Mouse (Mus musculus) hindbrain, postnatal 0 days (tissue): ENCODE data around the gene Zfp526. TPM values are rescaled to one million over a fixed set of nuclear protein-coding genes. Genes with fewer than 3 reads are reported as not detected.

Experiments
- ATAC-seq: fragments of 200-750 bp; cut with Nextera tagmentation; 2 replicates; pipeline ENCODE4 v1.8.0; 2017; ENCODE audit warnings: mild to moderate bottlenecking, moderate TSS enrichment, moderate library complexity
- DNase-seq: peaks from one replicate; pipeline ENCODE4 v3.0.0-alpha.2; 2015; ENCODE audit warnings: low spot score
- H3K27ac ChIP-seq: fragments of 300-500 bp; sonication (generic); 2 replicates; pipeline ENCODE4 v1.5.1; 2014; ENCODE audit warnings: mild to moderate bottlenecking
- H3K27me3 ChIP-seq: fragments of 300-500 bp; sonication (generic); 2 replicates; pipeline ENCODE4 v1.6.1; 2014; ENCODE audit warnings: low read length, mixed read lengths; ENCODE audit not compliant: insufficient read depth
- H3K36me3 ChIP-seq: fragments of 300-500 bp; sonication (generic); 2 replicates; pipeline ENCODE4 v1.6.1; 2014; ENCODE audit warnings: low read length, mixed read lengths; ENCODE audit not compliant: insufficient read depth
- H3K4me1 ChIP-seq: fragments of 300-500 bp; sonication (generic); 2 replicates; pipeline ENCODE4 v1.6.1; 2014; ENCODE audit warnings: antibody characterized with exemption, low read length, mixed read lengths; ENCODE audit not compliant: insufficient read depth
- H3K4me2 ChIP-seq: fragments of 300-500 bp; sonication (generic); 2 replicates; pipeline ENCODE4 v1.6.1; 2014; ENCODE audit warnings: low read depth, mild to moderate bottlenecking, low read length, moderate library complexity, mixed read lengths
- H3K4me3 ChIP-seq: fragments of 300-500 bp; sonication (generic); 2 replicates; pipeline ENCODE4 v1.5.1; 2014; ENCODE audit warnings: low read length
- H3K9ac ChIP-seq: fragments of 300-500 bp; sonication (generic); replicated peaks from 2 replicates; pipeline ENCODE4 v1.6.1; 2014; ENCODE audit warnings: mild to moderate bottlenecking, low read length, moderate library complexity, mixed read lengths
- H3K9me3 ChIP-seq: fragments of 300-500 bp; sonication (generic); 2 replicates; pipeline ENCODE4 v1.6.1; 2016; ENCODE audit warnings: low read length, mixed read lengths
- CTCF ChIP-seq: IDR thresholded peaks from 2 replicates; pipeline ENCODE4 v1.5.1; 2016; ENCODE audit warnings: antibody characterized with exemption, control low read depth, low read depth
- WGBS: fragments of 180-500 bp; shearing (Covaris S2); extraction: QIAGEN DNeasy Blood & Tissue Kit; methylation state at CpG from one replicate; pipeline ENCODE4 v1.1.7; 2014; 5-methylcytosine and 5-hydroxymethylcytosine counted together
- microRNA-seq, 2 experiments: library from miRNA; unstranded; fragments of <30 nt; microRNA quantifications; one replicate each; pipeline ENCODE4; 2016
- polyA plus RNA-seq: library from polyadenylated mRNA; unstranded; fragments of >200 nt; fragmentation: Nextera tagmentation; extraction: Ambion mirVana; gene quantifications from 2 replicates; pipeline ENCODE4 v1.2.1, GENCODE M21; 2015
- total RNA-seq: library from RNA; depleted of rRNA; stranded (reverse); fragments of >200 nt; gene quantifications from 2 replicates; pipeline ENCODE4 v1.2.3, GENCODE M21; 2014; rRNA removed

Gene Zfp526
- total and polyA plus RNA-seq, 2 experiments from 2014 or later, result 0.85 to 9.6 TPM

GRCm38 (mm10) chr7:25275555-25276298, 54.5 kb downstream of the Zfp526 start:
- 0 out of 2 replicates have a peak overlapping the region, but pooled peaks have one; percentile 3 for H3K27ac ChIP-seq

More at GRCm38 (mm10) chr7:25275555-25276298, 54.5 kb downstream of the Zfp526 start:
- Histone ChIP-seq H3K4me2 (no peak overlapping the region), H3K27me3 (no peaks in the 10 kb centered on the region), H3K9me3 (no peaks in the 10 kb centered on the region), H3K36me3 (peaks cover 21% of the 10 kb centered on the region; the same call in 1 of the 2 replicates), H3K9ac (peak overlapping the region; percentile 18; the same call in 1 of the 2 replicates), H3K4me1 (peaks cover 19% of the 10 kb centered on the region), H3K4me3 (no peak overlapping the region)
- no peak for TF ChIP-seq CTCF
- ATAC-seq, result no peak
- WGBS, result 57% methylated on average over 9 of the region's 9 CpGs
- no peak for DNase-seq

Small RNAs within 50 kb of the gene (microRNA-seq; reads per million reads assigned to microRNA genes)
- gene Mir7048, result 0 to 0.53 reads per million in 2 experiments

Other genes with a start within 250 kb of the Zfp526 start
- 705 and 708 TPM in 2 replicates for gene Rabac1, start 248.7 kb upstream of the Zfp526 start, total RNA-seq
- gene Rabac1, start 248.7 kb upstream of the Zfp526 start, polyA plus RNA-seq, result 497 and 530 TPM in 2 replicates
- gene Atp1a3, start 215.5 kb upstream of the Zfp526 start, total RNA-seq, result 572 and 588 TPM in 2 replicates
- gene Atp1a3, start 215.5 kb upstream of the Zfp526 start, polyA plus RNA-seq, result 649 and 730 TPM in 2 replicates
- gene Grik5, start 149.1 kb upstream of the Zfp526 start, total RNA-seq, result 141 and 142 TPM in 2 replicates
- 14.6 and 14.8 TPM in 2 replicates for gene Grik5, start 149.1 kb upstream of the Zfp526 start, polyA plus RNA-seq
- 38.4 and 40.4 TPM in 2 replicates for gene Zfp574, start 148.9 kb upstream of the Zfp526 start, total RNA-seq
- 23.7 and 26.3 TPM in 2 replicates for gene Zfp574, start 148.9 kb upstream of the Zfp526 start, polyA plus RNA-seq
- gene Pou2f2, start 41.7 kb upstream of the Zfp526 start, total RNA-seq, result 3.9 and 4.7 TPM in 2 replicates
- 14.4 and 20.2 TPM in 2 replicates for gene Pou2f2, start 41.7 kb upstream of the Zfp526 start, polyA plus RNA-seq
- 22.5 and 31.7 TPM in 2 replicates for gene Dedd2, start 810 bp upstream of the Zfp526 start, total RNA-seq
- 19.8 and 20.2 TPM in 2 replicates for gene Dedd2, start 810 bp upstream of the Zfp526 start, polyA plus RNA-seq
- 151 and 160 TPM in 2 replicates for gene Gsk3a, start 16.4 kb downstream of the Zfp526 start, total RNA-seq
- 17.5 and 19.8 TPM in 2 replicates for gene Gsk3a, start 16.4 kb downstream of the Zfp526 start, polyA plus RNA-seq
- gene Erf, start 29.3 kb downstream of the Zfp526 start, total RNA-seq, result 19.0 and 20.8 TPM in 2 replicates
- 3.0 and 3.7 TPM in 2 replicates for gene Erf, start 29.3 kb downstream of the Zfp526 start, polyA plus RNA-seq
- 153 and 155 TPM in 2 replicates for gene Cic, start 46.3 kb downstream of the Zfp526 start, total RNA-seq
- 28.2 and 30.6 TPM in 2 replicates for gene Cic, start 46.3 kb downstream of the Zfp526 start, polyA plus RNA-seq
- 534 and 592 TPM in 2 replicates for gene Pafah1b3, start 76.6 kb downstream of the Zfp526 start, total RNA-seq
- 469 and 484 TPM in 2 replicates for gene Pafah1b3, start 76.6 kb downstream of the Zfp526 start, polyA plus RNA-seq
- 0.93 and 1.4 TPM in 2 replicates for gene Prr19, start 80.0 kb downstream of the Zfp526 start, total RNA-seq
- gene Prr19, start 80.0 kb downstream of the Zfp526 start, polyA plus RNA-seq, result 3.1 and 3.6 TPM in 2 replicates
- gene Tmem145, start 84.7 kb downstream of the Zfp526 start, total RNA-seq, result 56.6 and 88.3 TPM in 2 replicates
- gene Tmem145, start 84.7 kb downstream of the Zfp526 start, polyA plus RNA-seq, result 104 and 106 TPM in 2 replicates
- 104 and 105 TPM in 2 replicates for gene Megf8, start 95.7 kb downstream of the Zfp526 start, total RNA-seq
- gene Megf8, start 95.7 kb downstream of the Zfp526 start, polyA plus RNA-seq, result 14.8 and 15.4 TPM in 2 replicates
- gene Cnfn, start 148.3 kb downstream of the Zfp526 start, total RNA-seq, result not detected in 2 replicates
- 0.30 and 0.89 TPM in 2 replicates for gene Cnfn, start 148.3 kb downstream of the Zfp526 start, polyA plus RNA-seq
- gene Lipe, start 177.3 kb downstream of the Zfp526 start, total RNA-seq, result 9.6 and 18.7 TPM in 2 replicates
- gene Lipe, start 177.3 kb downstream of the Zfp526 start, polyA plus RNA-seq, result 7.8 and 9.1 TPM in 2 replicates
- gene Cxcl17, start 191.5 kb downstream of the Zfp526 start, total RNA-seq, result not detected in 2 replicates
- 0.66 and 0.82 TPM in 2 replicates for gene Cxcl17, start 191.5 kb downstream of the Zfp526 start, polyA plus RNA-seq